Mouse (Mus musculus): ENCODE data around the gene Pou4f2. TPM values are rescaled to one million over a fixed set of nuclear protein-coding genes. Genes with fewer than 3 reads are reported as not detected.

Pou4f2 gene
- total RNA-seq (2017) = not detected in 2 replicates

DNA sequence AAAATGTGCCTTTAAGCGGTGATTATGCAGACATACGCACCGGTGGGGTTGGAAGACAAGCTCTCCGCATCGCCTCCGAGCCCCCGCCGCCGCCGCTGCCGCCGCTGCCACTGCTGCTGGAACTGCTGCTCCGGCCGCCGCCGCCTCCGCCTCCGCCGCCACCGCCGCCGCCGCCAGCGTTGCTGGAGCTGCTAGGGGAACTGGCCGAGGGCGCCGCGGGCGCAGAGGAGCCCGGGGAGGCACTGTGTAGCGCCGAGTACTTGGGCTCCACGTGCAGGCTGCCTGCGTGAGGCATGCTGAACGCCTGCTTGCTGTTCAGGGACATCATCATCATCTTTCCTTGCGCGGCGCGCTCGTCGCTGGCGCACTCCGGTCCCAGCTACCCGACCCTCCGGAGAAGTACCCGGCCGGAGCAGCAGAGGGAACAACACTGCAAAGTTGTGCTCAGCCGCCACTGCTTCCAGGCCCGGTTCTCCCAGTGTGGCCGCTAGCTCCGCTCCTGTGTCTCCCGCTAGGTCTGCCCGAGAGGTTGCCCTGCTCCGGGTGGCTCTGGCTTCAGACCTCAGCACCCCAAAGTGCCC is at the start of gene Pou4f2:
Pou4f2 (minus strand) TSS at position 575 of the 581 bp plus-strand sequence.
- ATAC-seq (ENCODE audit: extremely low read depth, insufficient number of reproducible peaks, low FRiP score, poor library complexity, severe bottlenecking) = no peak

DNA sequence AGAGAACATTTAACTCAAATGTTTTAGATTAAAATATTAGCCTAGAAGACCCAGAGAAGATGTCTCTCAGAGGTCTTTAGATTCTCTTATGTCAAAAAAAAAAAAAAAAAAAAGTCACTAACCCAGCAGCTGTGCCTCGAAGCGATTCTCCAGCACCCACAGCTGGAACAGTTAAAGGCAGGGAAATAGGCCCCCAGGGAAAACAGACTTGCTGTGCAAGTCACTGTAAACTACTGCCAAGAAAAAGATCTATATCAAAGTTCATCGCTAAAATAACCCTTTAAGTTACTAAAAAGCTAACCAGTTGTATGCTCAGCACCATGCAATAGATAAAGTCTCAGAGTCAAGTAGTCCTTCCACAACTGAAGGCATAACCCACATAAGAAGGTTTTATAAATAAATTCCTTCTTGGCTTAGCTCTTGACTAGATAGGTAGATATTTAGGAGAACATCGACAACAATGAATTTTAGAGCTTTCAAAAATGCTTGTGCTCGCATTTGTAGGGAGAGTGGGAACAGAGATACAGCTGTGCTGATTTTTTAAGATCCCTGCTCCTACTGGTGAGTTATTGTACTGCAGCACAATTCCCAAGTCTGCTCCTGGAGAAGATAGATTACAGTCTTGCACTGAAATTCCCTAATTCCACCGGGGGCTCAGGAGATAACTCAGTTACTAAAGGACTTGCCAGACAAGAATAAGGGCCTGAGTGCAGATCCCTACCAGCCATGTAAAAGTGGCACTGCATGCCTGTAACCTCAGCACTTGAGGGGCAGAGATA is 40.8 kb upstream of the Pou4f2 start:
- no peak for ATAC-seq (ENCODE audit: extremely low read depth, insufficient number of reproducible peaks, low FRiP score, poor library complexity, severe bottlenecking)

DNA sequence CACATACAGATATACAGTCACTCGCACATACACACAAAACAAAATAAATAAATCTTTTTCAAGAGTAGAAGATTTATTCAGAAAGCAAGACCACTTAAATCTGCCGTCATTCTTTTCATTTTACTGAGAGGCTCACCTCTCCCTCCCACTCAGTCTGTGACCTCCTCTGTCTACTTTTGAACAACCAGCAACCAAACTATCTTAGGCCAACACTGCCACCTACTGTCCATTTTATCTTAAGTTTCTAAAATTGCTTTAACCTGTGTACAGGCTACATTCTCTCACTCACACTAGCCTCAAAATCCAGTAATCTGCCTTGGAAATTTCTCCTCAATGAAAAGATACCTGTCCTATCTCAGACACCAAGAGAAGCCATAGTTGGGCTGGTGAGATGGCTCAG is 31.4 kb upstream of the Pou4f2 start:
- ATAC-seq (ENCODE audit: extremely low read depth, insufficient number of reproducible peaks, low FRiP score, poor library complexity, severe bottlenecking) = no peak

DNA sequence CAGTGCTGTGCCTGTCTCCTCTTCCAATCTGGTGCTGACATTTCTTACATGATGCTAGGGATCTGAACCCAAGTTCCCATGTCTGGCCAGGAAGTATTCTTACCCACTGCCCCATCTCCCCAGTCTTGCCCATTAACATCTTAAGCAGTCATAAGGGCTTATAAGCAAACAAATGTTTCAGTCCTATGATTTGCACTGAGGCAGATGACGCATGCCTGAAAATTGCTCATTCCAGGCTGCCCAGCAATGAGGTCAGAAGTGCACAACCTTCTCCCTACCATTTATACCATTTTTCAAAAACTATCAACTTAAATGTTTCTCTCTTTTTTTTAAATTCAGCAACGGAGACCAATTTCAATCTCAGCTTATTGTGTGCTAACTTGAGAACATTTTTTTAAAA is 27.5 kb upstream of the Pou4f2 start:
- ATAC-seq (ENCODE audit: extremely low read depth, insufficient number of reproducible peaks, low FRiP score, poor library complexity, severe bottlenecking) = no peak

DNA sequence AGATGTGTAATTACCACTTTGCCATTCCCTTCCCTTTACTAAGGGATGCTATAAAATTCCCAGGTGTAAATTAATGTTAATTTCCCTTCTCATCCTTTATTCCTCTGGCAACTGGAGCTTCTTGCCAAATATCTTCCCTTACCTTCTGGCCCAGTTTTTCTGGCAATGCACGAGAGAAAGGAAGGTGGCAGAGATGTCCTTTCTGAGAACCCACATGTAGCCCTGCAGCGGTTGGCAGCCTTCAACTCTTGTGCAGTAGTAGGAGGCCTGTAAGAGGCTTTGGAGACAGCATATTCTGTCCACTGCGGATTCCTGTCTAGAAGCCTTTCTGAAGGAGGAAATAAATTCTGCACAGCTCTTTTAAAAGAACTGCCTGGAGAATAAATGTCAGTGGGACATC is 20.0 kb upstream of the Pou4f2 start:
- ATAC-seq (ENCODE audit: extremely low read depth, insufficient number of reproducible peaks, low FRiP score, poor library complexity, severe bottlenecking) = no peak

DNA sequence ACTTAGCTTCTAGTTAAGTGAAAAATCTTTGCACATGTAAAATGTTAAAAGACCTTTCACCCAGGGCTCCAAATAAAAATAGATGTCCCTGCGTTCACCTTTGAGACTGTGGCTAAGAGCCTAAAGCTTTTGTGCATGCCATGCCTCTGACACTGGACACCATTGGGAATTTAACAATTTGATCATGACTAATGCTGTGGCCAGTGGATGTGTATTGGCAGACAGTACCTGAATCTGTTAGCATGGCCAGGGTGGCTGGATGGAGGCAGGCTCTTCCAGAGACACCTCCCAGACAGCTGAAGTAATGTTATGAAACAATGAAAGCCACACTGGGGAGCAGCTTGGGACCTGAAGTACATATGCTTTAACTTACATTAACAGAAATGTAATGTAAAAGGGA is 6.3 kb upstream of the Pou4f2 start:
- ATAC-seq (ENCODE audit: extremely low read depth, insufficient number of reproducible peaks, low FRiP score, poor library complexity, severe bottlenecking) = no peak

DNA sequence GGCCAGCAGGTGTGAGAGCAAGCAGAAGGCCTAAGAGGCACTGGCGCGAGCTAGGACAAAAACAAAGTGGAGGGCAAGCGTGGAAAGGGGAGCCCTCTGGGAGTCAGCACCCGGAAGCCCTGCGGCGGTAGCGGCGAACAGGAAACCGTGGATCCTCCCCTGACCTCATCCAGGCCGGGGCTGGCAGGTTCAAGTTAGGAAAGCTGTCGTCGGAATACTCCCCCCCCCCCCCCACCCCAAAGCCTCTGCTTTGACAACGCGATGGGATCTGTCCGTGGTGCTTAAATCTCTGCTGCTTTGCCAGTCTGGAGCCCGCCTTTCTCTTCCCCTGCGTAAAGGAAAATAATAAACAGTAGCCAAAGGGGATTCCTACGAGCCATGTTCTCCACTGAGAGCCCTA is 1.7 kb upstream of the Pou4f2 start:
- no peak for ATAC-seq (ENCODE audit: extremely low read depth, insufficient number of reproducible peaks, low FRiP score, poor library complexity, severe bottlenecking)

DNA sequence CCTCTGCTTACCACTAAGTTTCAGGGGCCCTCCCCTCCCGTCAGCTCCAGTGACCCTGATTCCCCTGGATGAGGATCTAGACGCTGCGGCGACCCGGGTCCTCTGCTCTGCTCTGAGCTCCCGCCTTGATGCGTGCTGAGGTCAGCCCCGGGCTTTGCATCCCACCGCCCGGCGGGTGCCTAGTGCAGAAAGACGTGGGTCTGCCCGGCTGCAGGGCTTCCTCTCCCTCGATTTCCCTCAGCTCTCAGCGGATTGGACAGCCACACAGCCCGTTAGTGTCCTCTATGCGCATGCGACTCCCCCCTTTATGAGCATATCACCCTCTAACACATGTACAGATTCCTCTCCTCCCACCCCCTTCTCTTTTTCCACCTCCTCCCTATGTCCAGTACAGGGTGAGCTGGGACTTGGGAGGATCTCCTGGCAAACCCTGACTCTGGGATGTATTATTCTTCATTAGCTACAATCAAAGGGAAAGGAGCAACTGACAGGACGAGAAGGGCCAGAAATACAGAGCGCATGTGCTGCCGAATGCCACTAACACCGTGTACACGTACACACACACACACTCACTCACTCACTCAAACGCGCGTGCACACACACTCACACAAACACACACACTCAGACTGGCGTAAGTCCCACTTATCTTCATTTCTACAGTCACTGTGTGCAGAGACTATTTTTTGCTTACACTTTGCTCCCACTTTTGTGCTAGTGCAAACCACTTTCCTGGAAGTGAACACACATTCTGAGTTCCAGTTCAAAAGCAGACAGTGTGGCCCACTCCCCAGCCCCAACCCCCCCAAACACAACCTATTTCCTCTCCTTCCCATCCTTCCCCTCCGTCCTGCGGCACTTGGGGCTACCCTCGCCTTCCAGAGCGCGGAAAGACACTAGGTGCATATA is 948 bp upstream of the Pou4f2 start:
- ATAC-seq (ENCODE audit: extremely low read depth, insufficient number of reproducible peaks, low FRiP score, poor library complexity, severe bottlenecking) = no peak

DNA sequence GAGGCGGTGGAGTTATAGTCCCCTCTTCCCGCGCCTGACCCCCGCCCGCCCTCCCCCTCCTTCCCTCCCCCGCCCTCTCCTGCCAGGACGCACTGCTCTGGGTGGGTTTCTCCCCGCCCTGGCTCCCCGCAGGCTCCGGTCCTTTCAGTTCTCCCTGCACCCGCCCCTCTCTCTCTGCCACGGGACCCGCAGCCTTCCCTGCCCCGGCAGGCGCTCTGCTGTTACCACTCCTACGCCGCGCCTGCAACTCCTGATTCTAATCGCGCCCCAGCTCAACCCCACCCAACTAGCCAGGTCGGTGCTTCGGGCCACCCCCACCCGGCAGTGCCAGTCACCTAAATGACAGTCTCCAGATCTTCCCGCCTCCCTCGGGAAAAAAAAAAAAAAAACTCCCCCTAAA is 216 bp upstream of the Pou4f2 start:
- ATAC-seq (ENCODE audit: extremely low read depth, insufficient number of reproducible peaks, low FRiP score, poor library complexity, severe bottlenecking) = no peak

DNA sequence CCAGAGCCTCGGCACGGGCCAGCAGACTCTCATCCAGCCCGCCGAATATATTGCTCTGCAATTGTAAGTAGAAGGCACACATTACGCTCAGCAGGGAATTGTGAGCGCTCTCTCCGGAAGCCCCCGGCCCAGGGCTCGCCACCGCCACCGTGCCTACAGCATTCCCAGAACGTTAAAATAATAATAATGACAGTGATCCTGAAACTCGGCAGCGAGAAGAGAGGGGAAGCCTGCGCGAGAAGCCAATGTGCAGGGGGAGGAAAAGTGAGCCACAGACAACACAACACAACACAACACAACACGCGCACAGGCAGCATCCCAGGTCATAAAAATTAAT is 853 bp downstream of the Pou4f2 start:
- ATAC-seq (ENCODE audit: extremely low read depth, insufficient number of reproducible peaks, low FRiP score, poor library complexity, severe bottlenecking) = no peak

DNA sequence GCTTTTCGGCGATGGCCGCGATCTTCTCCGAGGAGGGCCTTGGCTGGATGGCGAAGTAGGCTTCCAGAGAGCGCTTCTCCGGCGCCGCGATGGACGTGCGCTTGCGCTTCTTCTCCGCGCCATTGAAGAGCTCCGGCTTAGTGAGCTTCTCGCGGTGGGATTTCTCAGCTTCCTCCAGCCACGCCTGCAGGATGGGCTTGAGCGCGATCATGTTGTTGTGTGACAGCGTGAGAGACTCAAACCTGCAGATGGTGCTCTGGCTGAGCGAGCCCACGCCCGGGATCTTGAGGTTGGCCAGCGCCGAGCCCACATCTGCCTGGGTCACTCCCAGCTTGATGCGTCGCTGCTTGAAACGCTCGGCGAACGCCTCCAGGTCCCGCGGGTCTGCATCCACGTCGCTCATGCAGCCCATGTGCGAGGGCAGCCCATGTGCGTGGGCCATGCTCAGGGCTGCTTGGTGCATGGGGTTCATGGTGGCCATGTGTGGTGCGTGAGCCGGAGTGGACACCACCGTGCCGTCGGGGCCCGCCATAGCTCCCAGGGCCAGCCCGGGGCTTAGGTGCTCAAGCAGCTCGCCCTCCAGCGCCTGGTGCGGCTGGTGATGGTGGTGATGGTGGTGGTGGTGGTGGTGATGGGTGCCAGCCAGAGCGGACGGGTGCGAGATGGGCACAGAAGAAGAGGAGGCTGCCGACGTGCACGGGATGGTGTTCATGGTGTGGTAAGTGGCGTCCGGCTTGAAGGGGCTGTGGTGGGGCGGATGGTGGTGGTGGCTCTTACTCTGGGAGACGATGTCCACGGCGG is 1.4 kb downstream of the Pou4f2 start:
- no peak for ATAC-seq (ENCODE audit: extremely low read depth, insufficient number of reproducible peaks, low FRiP score, poor library complexity, severe bottlenecking)

DNA sequence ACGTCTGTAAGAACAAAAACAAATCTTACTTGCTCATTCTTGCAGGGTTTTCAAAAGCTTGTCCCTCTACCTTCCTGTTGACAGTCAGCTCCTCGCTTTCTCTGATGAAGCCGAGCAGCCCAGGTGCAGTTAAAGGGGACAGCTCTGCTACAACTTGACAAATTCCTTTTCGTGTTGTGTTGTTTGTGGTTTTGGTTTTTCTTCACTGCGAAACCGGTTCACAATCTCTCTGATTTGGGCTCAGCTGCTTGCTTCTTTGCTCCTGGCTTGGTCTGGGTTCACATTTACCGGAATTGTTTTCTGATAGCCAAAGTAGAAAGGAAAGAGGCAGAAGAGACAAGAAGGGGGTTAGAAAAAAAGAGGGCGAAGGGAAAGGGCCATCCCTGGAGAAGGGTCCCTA is 2.1 kb downstream of the Pou4f2 start:
- no peak for ATAC-seq (ENCODE audit: extremely low read depth, insufficient number of reproducible peaks, low FRiP score, poor library complexity, severe bottlenecking)

DNA sequence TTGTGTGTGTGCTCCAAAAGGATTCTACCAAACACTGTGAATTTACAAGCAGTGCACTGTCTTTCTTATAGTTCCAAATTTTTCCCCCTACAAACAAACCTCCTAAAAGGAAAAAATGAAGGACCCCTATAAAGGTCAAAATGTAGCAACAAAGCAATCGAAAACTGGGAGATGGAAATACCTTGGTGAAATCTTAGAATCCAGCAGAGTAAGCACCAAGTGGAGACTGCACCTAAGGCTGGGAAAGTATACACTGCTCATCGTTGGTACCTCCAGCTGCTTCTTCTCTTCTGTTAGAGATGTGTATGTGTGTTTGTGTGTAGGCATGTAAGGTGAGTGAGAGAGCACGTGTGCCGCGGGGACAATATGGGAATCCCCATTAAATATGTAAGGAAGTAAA is 3.1 kb downstream of the Pou4f2 start:
- no peak for ATAC-seq (ENCODE audit: extremely low read depth, insufficient number of reproducible peaks, low FRiP score, poor library complexity, severe bottlenecking)

DNA sequence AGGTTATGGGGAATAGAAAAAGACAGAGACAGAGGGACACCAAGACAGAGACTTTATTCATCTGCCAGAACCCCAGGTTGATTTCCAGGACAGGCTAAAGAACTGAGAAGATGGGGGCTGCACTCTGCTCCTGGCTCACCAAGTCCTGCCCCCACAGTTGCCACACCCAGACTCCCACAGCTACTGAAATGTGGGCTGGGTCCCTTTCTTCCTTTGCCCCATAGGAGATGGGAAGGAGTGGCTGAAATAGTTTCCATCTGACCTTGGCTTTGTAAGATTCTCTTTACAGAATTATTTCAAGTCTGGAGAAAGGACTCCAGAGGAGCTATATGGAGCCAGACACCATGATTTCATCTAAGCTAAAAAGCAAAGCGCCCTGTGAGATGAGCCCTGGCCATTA is 4.0 kb downstream of the Pou4f2 start:
- no peak for ATAC-seq (ENCODE audit: extremely low read depth, insufficient number of reproducible peaks, low FRiP score, poor library complexity, severe bottlenecking)

DNA sequence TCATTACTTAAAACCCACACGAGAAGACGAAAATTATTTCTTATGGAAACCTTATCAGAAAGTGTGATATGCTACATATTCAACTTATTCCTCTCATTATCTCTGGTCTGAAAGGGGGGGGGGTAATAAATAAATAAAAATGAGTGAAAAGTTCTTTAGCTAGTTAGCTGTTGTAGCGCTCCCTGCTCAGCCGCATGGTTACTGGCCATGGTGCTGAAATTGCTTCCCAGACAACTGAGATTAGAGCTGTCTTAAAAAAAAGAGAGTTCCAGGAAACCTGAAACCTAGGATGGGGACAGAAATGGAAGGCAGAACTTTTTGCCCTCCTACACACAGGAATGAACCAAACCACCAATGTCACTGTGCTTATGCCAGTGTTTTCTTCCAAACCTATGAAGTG is 5.1 kb downstream of the Pou4f2 start:
- no peak for ATAC-seq (ENCODE audit: extremely low read depth, insufficient number of reproducible peaks, low FRiP score, poor library complexity, severe bottlenecking)

DNA sequence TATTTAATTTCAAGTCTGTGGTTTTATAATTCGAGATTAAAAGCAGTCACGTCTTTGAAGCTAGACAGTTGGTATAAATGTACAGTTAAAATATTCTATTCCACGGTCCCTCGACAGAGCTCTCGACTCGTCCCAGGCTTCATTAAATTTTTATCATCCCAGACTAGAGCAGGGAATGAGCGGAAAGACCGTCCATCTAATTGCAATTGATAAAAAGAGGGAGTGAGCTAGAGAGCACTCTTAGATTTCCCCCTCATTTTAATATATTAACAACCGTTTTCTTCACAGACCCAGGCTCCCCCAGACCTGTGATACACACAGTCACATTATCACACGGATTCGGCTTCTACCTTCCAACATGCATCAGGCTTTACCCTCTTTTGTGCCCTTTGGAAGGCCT is 8.3 kb downstream of the Pou4f2 start:
- ATAC-seq (ENCODE audit: extremely low read depth, insufficient number of reproducible peaks, low FRiP score, poor library complexity, severe bottlenecking) = no peak

DNA sequence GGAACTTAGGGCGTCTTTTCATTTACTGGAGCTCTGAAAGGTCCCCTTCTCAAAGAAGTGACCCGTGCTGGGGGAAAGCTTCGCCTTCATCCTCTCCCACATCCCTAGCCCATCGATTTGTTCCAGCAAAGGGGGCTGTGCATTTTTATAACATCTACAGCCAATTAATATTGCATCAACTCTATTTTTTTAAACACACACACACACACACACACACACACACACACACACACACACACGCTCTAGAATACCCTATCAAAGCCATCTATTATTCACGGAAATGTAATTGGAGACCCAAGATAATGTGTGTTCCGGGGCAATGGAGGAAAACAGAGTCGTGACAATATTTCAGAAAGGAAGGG is 8.7 kb downstream of the Pou4f2 start:
- ATAC-seq (ENCODE audit: extremely low read depth, insufficient number of reproducible peaks, low FRiP score, poor library complexity, severe bottlenecking) = no peak

DNA sequence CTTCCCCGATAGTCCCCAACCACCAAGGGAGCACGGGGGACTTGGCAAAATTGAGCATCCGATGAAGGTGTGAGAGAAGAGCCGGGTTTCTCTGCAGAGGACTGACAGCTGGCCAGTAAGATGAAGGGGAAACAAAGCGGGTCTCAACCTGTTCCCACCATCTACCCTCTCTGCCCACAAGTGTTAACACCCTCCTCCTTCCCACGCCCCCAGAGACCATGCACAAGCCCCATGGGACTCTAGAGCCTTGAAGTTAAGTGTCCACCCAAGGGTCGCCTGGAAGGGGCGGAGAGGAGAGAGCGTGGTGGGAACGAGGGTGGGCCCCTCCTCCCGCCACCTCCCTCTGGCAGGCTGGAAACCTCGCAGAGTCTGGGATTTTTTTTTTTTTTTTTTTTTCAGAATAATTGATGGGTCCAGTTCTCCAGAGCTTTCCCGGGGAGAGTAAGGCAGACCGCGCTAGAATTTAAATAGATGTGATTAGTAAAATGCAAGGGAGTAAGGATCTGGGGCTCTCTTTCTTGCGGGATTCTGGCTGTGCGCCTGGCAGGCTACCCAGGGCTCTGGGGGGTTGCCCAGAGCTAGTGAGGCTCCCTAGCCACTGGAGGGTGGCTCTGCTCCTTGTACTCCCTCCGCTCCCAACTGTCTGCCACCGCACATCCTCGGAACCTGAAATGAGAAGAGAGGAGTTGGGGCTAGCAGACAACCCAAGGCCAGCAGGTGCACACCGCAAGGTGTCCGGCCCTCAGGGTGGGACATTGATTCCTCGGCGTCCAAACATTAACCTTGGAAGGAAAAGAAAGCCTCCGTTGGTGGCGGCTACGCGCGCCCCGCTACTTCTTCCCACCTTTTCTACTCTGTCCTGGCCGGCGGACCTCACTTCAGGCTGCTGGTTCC is 9.3 kb downstream of the Pou4f2 start:
- ATAC-seq (ENCODE audit: extremely low read depth, insufficient number of reproducible peaks, low FRiP score, poor library complexity, severe bottlenecking) = no peak

Measured in neutrophil, adult 5-6 weeks (primary cell).